Mouse (Mus musculus) kidney, postnatal 14 days (tissue): ENCODE measurements around the gene Ifitm6.
"Not testable (repeated sequence)": the region's sequence is repeated elsewhere in the genome, so short reads cannot be mapped to it uniquely, and the experiment has no call there.

Source experiments
- DNase-seq: peaks from one replicate; pipeline ENCODE4 v3.0.0; 2022; ENCODE audit warnings: mixed read lengths

Gene Ifitm6

GRCm38 (mm10) chr7:141008312-141008761, 9.4 kb downstream of the Ifitm6 start:
- DNase-seq: peak; percentile 37

- no peak for DNase-seq
Measured at GRCm38 (mm10) chr7:141006914-141007313, 10.8 kb downstream of the Ifitm6 start.

GRCm38 (mm10) chr7:141006446-141006845, 11.3 kb downstream of the Ifitm6 start:
- no peak for DNase-seq

- DNase-seq: no peak
Measured at GRCm38 (mm10) chr7:141003248-141004010, 14.3 kb downstream of the Ifitm6 start.

- DNase-seq: no peak
Measured at GRCm38 (mm10) chr7:141000881-141001708, 16.6 kb downstream of the Ifitm6 start.

GRCm38 (mm10) chr7:140998853-140999700, 18.6 kb downstream of the Ifitm6 start:
- DNase-seq: no peak

GRCm38 (mm10) chr7:140997817-140998216, 19.9 kb downstream of the Ifitm6 start:
- no peak for DNase-seq

GRCm38 (mm10) chr7:140991117-140991689, 26.5 kb downstream of the Ifitm6 start:
- no peak for DNase-seq

GRCm38 (mm10) chr7:140990622-140991021, 27.1 kb downstream of the Ifitm6 start:
- no peak for DNase-seq

- DNase-seq: no peak
Measured at GRCm38 (mm10) chr7:140990185-140990584, 27.5 kb downstream of the Ifitm6 start.

GRCm38 (mm10) chr7:140989022-140989421, 28.7 kb downstream of the Ifitm6 start:
- no peak for DNase-seq

GRCm38 (mm10) chr7:140987182-140988138, 30.3 kb downstream of the Ifitm6 start:
- DNase-seq: no peak

GRCm38 (mm10) chr7:140982971-140983370, 34.8 kb downstream of the Ifitm6 start:
- no peak for DNase-seq

GRCm38 (mm10) chr7:140981704-140982103, 36.0 kb downstream of the Ifitm6 start:
- DNase-seq: no peak

- not testable (repeated sequence) for DNase-seq
Measured at GRCm38 (mm10) chr7:140976720-140977119, 41.0 kb downstream of the Ifitm6 start.

GRCm38 (mm10) chr7:140975465-140975864, 42.3 kb downstream of the Ifitm6 start:
- DNase-seq: no peak

- DNase-seq: no peak
Measured at GRCm38 (mm10) chr7:140974940-140975339, 42.8 kb downstream of the Ifitm6 start.

- peak; percentile 27 for DNase-seq
Measured at GRCm38 (mm10) chr7:140973396-140974165, 44.1 kb downstream of the Ifitm6 start.

GRCm38 (mm10) chr7:140971479-140972171, 46.1 kb downstream of the Ifitm6 start:
- DNase-seq: peak; percentile 66

GRCm38 (mm10) chr7:140970931-140971330, 46.8 kb downstream of the Ifitm6 start:
- DNase-seq: no peak
